Mouse (Mus musculus) lung, adult 2 months (tissue): ENCODE results near the gene Myo1h.

Experiments used
- CTCF ChIP-seq: fragments of 200-500 bp; IDR thresholded peaks from 2 replicates; pipeline ENCODE4 v1.5.1; 2011; ENCODE audit warnings: mild to moderate bottlenecking, low read length, control low read depth; ENCODE audit not compliant: insufficient read depth
- POLR2A ChIP-seq: fragments of 200-500 bp; IDR thresholded peaks from 2 replicates; pipeline ENCODE4 v1.6.1; 2011; ENCODE audit warnings: low read depth, mild to moderate bottlenecking, control low read depth, low read length, borderline replicate concordance; ENCODE audit errors: extremely low read depth

GRCm38 (mm10) chr5:114347005-114347404 lies 58.0 kb downstream of the Myo1h start:
- no peak for TF ChIP-seq CTCF
- TF ChIP-seq POLR2A = no peak
